Mouse (Mus musculus): ENCODE results near the gene Parp1.
A peak's percentile ranks its signal among the peaks of the same experiment; 100 is the strongest.
"Not testable (repeated sequence)": the region's sequence is repeated elsewhere in the genome, so short reads cannot be mapped to it uniquely, and the experiment has no call there.

Parp1 gene

DNA sequence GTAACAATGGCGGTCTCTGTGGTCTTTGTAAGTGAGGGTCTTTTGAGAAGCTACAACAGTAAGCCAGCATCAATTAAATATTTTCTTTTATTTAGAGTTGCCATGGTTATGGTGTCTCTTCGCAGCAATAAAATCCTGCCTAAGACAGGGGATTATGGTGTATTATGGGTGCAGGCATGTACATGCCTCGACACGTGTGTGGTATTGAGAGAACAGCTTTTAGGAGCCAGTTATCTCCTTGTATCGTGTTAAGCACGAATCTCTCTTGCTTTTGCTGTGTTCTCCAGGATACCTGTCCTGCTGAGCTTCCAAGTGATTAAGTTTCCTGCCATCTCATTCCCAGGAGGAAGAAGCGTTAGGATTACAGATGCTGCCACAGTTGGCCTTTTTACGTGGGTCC, 9.3 kb upstream of the Parp1 start:
- DNase-seq (ENCODE audit: low spot score in 2 of 2): no peak

DNA sequence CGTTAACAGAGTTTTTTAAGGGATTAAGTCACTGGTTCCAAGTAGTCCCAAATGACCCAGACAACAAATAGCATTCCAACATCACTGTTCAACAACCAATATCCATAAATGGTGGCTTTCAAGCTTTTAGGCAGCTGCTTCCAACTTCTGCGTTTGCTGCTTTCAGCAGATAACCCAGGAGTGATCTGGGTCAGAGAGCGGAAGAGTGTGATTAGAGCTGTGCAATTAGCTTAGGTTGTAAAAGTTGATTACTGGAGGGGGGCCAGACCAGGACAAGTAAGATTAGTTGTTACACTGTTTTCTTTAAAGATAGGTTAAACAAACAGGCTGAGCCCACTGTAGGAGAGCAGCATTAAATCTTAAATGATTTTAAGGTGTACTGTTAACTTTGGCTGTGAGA, 7.5 kb upstream of the Parp1 start:
- DNase-seq (ENCODE audit: low spot score in 2 of 2): no peak

DNA sequence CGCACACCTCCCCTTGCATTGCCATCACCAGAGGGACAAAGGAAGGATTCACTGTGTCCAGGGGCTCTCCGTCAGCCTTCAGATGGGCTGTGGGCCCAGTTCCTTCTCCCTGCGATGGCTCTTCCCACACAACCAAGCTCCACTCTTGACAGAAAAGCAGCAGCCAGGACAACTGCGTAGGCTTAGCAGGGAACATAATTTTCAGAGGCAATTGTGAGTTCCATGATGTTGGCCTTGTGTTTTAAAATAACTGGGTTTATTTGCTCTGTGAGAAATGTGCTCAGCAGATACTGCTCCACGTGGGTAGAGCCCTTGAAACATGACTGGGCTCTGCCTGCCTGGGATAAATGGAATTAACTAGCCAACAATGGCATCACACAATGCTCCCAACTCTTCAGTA, 3.8 kb upstream of the Parp1 start:
- no peak for DNase-seq (ENCODE audit: low spot score in 2 of 2)

DNA sequence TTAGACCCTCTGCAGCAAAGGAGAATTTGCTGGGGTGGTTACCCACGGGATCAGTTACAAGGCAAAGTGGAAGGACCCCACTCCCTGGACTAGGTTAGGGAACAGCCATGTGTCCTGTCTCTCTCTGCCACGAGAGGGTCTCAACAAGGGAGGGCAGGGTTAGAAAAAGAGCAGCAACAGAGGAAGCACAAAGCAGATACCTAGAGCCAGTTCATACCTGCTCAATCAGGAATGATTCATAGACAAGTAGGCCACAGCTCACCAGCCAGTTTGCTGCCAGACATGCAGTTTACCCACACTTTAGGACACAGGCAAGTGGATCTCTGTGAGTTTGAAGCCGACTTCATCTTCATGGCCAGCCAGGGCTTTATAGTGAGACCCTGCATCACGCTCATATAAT, 963 bp upstream of the Parp1 start:
- no peak for DNase-seq (ENCODE audit: low spot score in 2 of 2)

DNA sequence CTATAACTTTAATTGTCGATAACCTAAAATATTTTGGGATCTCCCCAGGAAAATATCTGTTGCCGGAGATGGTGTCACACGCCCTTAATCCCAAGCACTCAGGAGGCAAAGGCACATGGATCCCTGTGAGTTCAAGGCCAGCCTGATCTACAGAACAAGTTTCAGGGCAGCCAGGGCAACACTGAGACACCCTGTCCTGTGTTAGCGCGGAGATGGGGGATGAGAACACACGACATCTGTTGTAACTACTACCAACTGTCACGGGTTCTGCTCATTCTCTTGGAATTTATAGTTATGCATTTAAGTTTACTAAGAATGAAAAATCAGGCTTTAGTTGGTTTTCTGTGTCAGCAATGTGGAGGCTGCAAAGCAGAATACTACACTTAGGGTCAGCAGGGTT, 476 bp upstream of the Parp1 start:
- no peak for DNase-seq (ENCODE audit: low spot score in 2 of 2)

DNA sequence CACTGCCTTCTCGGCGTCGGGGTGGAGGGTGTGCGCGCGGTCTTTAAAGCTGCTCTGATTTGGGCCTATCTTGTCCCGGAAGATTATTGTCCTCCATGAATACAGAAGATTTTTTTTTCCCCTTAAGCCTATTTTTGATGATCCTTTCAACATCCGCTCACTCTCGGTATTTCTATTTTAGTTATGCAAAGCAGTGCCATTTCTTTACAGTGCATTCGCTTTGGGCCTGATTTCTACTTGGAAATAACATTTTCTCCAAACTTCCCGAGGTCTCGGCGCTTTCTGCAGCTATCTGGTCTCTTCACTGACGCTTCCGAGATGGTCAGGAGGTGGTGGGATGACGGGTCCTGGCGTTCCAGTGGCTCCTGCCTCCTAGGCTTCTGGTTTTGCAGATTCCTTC, 729 bp downstream of the Parp1 start:
- no peak for DNase-seq (ENCODE audit: low spot score in 2 of 2)

DNA sequence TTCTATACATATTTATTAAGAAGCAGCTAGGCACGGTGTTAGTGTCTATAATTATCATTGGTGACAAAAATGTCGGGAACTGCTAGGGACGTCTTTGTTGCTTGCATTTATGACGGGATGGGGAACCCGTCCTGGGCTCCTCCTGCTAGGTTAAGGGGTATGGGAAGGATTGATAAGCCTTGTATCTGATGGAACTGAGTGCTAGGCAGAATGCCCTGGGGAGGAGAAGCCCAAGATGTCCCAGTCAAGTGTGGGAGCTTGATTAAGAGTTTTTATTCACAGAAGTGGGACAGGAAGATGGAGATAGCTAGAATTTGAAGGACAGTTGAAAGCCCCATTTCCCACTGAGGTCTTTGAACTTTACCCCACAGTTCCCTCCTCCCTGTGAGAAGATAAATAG, 1.5 kb downstream of the Parp1 start:
- DNase-seq (ENCODE audit: low spot score in 2 of 2): no peak

DNA sequence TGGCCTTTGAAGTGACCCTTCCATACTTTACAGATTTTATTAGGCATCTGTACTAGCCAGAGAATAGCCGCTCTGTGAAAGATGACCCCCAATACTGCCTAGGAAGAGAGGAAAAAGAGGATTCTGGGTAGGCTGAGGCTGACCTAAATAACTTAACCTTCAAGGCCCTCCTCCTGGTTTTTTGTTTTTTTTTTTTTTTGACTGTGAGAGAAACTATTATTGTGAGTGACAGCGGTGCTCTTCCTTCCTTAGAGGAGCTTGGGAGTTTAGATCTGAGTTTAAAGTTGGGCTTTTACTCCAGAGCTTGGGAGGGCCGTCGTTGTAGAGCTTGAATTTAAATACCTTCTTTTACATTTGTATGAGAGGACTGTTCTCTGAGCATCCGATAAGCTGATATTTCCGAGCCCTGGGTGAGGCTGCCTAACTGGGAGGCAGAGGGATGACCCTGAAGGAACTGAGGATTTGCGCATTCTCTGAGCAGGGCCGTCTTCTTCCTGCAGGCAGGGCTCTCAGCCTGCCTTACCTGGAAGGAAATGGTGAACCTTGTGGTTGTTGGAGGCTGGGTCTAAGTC, 2.4 kb downstream of the Parp1 start:
- no peak for DNase-seq (ENCODE audit: low spot score in 2 of 2)

DNA sequence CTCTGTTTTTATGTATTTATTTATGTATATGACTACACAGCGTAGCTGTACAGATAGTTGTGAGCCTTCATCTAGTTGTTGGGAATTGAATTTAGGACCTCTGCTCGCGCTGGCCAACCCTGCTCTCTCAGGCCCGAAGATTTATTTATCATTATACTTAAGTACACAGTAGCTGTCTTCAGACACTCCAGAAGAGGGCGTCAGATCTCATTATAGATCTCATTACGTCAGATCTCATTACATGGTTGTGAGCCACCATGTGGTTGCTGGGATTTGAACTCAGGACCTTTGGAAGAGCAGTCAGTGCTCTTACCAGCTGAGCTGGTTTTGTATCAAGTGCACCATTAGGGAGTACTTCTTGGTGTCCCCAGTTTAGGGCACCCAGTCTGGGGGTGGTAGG, 3.0 kb downstream of the Parp1 start:
- DNase-seq (ENCODE audit: low spot score in 2 of 2): not testable (repeated sequence)

DNA sequence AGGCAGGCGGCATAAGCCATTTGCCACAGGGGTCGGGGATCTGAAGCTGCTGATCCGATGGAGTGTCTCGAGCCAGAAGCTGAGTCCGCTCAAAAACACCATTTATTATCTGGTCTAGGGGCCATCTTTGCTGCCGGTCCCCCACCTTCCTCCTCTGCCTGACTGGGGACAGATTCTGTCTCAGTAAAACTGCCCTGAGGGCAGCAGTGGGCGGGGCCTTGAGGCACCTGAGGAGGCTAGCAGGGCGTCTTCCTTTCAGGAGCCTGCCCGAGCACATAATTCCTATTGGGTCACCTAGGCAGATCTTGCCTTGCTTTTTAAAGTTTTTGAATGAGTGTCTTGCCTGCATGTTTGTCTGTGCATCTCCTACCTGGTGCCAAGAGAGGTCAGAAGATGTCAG, 3.4 kb downstream of the Parp1 start:
- DNase-seq (ENCODE audit: low spot score in 2 of 2): no peak

DNA sequence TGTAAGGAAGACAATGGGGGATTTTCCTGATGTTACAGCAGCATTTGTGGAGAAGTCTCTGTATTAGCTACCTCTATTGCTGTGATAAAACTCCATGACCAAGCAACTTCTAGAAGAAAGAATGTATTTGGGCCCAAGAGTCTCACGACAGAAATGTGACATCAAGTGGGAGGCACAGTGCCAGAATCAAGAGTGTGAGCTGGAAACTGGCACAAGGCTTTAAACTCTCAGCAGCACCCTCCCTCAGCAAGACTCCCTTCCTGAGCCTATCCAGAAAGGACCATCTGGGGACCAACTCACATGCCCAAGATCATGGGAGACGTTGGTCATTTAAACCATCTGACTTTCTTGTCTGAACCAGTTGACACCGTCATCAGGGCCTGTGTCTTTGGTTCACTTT, 7.8 kb downstream of the Parp1 start:
- no peak for DNase-seq (ENCODE audit: low spot score in 2 of 2)

DNA sequence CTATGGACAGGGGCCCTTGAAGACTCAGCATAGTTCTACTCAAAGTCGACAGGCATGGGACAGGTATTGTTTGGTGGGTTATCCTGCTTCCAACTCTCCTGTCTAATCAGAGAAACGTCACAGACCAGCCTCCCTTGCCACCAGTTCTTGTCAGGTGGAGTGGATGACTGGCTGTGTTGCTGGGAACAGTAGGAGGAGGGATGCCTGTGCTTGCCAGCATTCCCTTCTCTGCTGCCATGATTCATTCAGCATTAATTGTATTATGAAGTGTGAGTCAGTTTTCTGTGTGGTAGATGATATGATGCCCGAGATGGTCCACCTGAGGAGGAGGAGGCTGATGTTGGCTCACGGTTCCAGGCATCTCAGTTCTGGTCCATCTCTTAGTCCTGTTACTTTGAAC, 9.1 kb downstream of the Parp1 start:
- DNase-seq (ENCODE audit: low spot score in 2 of 2): no peak

DNA sequence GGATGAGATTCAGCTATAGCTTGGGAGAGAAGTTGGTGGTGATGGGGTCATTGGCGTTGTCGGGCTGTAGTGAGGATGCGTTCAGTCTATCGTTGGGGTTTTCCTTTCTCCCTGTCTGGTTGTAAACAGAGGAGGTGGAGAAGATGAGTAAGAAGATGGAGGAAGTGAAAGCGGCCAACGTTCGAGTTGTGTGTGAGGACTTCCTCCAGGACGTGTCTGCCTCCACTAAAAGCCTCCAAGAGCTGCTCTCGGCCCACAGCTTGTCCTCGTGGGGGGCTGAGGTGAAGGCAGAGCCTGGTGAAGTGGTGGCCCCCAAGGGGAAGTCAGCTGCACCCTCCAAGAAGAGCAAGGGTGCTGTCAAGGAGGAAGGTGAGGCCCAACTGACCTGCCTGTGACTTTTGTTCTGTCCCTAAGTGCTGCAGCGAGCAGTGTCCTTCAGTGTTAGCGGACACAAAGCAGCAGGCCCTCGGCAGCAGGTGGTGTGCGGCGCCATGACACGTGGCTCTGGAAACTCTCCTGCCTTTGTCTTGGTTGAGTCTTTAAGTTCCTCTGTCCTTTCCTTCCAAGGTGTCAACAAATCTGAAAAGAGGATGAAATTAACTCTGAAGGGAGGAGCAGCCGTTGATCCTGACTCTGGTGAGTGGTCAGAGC, 19.2 kb downstream of the Parp1 start:
- no peak for DNase-seq (ENCODE audit: low spot score in 2 of 2)

DNA sequence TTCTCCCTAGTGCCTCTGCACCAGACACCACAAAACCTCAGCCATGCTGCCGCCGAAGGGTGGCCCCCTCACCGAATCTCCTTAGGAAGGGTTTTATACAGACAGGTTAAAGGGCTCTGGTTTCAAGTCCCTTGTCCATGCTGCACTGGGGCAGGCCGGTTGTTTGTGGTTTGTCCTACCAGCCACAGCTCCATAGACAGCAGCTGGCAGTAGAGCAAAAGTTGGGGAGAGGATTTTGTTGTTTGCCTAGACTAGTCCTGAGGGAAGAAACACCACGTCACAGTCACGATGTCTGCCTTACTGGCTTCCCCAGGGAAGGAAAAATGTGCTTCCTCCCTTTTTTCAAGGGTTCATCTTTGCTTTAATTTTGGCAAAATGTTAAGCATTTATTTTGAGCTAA, 31.9 kb downstream of the Parp1 start:
- DNase-seq (ENCODE audit: low spot score in 2 of 2): no peak

DNA sequence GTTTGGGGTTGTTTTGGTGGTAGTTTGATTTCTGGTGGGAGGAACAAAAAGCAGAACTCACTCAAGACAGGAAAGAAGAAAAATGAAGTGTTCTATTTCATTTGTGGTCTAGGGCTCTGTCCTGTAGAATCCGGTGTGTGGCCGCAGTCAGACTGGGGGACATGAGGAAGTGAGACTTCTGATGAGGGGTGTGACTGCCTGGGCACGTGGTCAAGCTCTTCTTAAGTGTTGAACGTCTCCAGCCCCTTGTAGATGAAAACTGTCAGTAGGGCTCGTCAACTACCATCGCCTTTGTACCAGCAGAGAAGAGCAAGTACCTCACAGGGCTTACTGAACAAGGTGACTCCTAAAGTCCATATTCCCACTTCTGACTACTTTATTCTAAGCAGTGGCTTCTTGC, 33.1 kb downstream of the Parp1 start:
- no peak for DNase-seq (ENCODE audit: low spot score in 2 of 2)

DNA sequence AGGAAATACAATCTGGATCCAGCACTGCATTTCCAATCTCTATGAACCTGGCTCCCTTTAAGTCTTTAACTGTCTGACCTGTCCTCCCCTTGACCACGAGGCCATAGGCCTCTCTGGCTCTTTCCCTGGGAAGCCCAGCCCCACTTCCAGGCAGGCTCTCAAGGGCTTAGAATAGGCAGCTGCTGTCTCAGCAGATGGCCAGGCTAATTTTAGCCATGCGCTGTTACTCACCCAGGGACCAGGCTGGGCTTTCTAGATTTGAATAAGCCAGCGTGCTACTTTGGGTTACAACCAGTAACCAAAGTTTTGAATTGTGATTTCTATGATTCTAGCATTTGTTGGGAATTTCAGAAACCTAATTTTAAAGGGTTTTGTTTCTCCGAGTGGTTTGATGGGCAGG, 35.9 kb downstream of the Parp1 start:
- DNase-seq (ENCODE audit: low spot score in 2 of 2): peak; percentile 39 to 51

DNA sequence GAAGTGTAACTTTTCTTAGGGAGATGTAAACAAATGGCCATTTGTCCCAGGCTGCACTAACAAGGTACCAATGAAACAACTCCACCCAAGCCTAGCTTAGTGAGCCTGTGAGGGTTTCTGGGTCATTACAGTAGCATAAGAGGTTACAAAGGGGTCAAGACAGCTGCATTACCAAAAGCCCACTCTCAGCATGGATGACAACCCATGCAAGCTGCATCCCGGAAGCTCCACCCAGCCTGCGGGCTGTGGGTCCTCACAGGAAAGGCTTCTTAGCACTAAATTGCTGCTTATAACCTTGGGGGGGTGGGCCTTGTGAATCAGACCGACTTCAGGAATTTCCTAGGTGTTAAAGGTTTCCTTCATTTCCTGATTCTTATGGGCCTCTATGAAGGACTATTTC, 37.4 kb downstream of the Parp1 start:
- DNase-seq (ENCODE audit: low spot score in 2 of 2): no peak

DNA sequence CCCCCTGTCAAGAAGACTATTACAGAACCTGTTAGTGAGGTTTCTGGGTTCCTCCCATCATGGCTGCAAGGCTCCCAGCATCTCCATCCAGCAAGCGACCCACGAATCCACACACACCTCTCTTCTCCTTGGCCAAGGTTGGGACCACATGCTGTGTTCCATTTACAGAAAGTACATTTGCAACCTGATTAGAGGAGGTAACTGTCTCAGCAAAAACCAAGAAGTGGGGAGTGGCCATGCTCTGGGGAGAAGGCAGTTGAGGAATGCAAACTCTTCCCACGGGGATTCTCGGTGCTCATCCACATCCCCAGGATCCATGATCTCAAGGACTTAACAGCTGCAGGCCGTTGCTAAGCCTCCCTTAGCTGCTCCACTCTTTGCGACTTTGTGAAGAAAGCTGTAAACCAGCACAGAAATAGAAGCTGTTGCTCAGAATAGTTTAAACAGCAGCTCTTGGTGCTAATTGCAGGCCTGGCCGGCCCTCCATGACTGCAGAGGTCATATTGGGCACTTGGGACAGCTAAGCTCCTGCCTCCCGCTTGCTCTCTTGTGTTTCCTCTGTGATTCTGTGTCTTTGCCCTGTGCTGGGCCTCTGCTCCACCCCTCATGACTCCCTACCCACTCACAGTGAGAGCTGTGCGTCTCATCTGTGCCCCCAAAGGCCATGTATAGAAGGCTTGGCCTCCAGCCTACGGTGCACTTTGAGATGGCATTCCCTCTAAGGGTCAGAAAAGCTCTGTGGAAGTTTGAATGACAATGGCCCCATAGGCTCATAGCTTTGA, 38.3 kb downstream of the Parp1 start:
- no peak for DNase-seq (ENCODE audit: low spot score in 2 of 2)

DNA sequence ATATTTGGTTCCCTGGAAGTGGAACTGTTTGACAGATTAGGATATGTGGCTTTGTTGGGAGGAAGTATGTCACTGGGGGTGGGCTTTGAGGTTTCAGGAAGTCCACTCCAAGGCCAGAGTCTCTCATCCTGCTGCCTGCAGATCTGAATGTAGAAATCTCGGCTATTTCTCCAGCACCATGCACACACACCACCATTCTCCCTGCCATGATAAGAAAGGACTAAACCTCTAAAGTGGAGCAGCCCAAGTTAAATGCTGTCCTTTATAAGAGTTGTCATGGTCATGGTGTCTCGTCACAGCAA, 38.8 kb downstream of the Parp1 start:
- no peak for DNase-seq (ENCODE audit: low spot score in 2 of 2)

DNA sequence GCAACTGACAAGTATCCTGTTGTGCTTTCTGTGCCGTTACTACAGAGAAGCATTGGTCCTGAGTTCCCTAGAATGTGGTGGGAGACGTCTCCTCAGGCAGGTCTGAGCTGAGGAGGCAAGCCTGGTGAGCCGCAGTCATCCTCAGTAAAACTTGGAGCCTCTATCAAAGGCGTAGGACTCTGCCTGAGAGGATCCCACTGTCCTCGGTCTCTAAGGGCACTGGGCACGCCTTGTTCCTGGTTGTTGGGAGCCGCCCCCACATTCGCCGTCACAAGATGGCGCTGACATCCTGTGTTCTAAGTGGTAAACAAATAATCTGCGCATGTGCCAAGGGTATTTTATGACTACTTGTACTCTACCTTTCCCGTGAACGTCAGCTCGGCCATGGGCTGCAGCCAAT, 43.1 kb downstream of the Parp1 start:
- DNase-seq (ENCODE audit: low spot score in 2 of 2): not testable (repeated sequence)

DNA sequence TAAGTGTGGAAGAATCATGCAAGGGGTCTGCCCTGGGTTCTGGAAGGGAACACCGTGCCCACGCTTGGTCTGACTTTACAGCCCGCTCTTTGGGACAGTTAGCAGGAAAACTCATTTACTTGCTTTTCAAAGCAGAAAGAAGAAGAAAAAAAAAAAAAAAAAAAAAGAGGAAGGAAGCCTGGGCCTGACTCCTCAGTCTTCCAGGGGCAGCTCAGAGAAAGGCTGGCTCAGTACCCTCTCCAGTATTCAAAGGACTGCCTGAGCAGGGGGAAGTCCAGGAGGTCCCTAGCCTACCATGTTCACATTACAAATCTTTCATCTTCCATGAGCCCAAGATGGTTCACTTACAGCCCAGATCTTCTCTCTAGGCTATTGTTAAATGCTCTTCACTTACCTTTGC, 48.0 kb downstream of the Parp1 start:
- DNase-seq (ENCODE audit: low spot score in 2 of 2): no peak

DNA sequence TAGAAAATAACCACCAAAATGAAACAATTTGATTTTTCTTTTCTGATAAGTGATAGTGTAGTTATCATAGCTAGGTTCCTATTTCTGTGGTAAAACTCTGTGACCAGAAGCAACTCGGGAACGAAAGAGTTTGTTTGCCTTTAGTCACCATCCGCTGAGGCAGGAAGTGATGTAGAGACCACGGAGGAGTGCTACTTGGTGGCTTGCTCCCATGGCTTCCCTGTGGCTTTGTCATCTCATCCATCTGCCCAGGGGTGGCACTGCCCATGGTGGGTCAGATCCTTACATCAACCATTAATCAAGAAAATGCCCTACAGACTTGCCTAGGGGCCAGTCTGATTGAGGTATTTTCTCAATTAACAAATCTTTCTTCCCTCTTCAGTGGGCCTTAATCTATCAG, 53.7 kb downstream of the Parp1 start:
- DNase-seq (ENCODE audit: low spot score in 2 of 2): no peak

DNA sequence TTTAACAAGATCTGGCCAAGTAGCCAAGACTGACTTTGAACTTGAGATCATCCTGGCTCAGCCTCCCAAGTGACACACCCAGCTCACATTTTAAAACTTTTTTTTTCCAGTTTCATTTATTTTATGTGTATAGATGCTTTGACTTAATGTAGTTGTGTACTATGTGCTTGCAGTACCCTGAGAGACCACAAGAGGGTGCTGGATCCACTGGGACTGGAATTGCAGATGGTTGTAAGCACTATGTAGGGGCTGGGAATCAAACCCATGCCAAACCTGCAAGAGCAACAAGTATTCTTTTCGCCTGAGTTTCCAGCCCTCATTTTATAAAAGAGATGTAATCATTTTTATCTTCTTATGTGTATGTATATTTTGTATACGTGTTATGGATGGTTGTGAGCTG, 55.2 kb downstream of the Parp1 start:
- DNase-seq (ENCODE audit: low spot score in 2 of 2): no peak

DNA sequence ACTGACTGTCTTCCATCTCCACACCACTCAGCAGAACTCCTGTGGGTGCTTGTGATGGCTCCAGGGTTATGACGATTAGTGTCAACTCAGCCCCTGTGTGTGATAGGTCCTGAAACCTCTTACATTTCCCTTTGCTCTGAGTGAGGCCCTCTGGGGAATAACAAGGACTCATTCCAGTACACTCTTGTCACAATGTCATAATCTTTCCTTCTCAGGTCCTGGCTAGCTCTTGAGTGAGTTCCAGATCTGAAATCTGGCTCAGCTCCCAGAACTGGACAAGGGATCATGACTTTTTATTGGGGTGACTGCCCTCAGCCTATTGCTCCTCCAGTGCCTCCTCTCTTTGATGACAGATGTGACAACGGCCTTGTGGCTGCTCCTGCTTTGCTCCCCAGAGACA, 57.4 kb downstream of the Parp1 start:
- DNase-seq (ENCODE audit: low spot score in 2 of 2): no peak
